Mouse (Mus musculus) testis, postnatal 14 days (tissue): Measurements from ENCODE around the gene Rbm33.
A peak's percentile ranks its signal among the peaks of the same experiment; 100 is the strongest.

ENCODE experiments used
- DNase-seq: peaks from one replicate; pipeline ENCODE4 v3.0.0; 2021; ENCODE audit warnings: low spot score

Gene Rbm33

DNA sequence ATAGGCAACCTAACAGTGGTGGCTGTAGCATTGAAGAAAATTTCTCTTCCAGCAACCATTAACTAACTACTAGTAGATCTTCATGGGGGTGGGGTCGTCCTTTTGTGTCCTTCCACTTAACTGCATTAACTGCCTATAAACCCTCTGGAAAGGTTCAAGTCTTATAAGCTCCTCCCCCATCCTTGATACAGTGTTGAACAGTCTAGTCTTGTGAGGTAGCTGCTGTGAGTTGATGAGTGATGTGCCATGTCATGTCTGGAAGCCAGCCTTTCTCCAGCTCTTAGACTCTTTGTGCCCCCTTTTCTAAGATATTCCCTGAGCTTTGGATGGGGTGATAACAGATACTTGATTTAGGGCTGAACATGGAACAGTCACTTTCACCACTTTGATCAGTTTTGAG is 7.5 kb downstream of the Rbm33 start:
- no peak for DNase-seq

DNA sequence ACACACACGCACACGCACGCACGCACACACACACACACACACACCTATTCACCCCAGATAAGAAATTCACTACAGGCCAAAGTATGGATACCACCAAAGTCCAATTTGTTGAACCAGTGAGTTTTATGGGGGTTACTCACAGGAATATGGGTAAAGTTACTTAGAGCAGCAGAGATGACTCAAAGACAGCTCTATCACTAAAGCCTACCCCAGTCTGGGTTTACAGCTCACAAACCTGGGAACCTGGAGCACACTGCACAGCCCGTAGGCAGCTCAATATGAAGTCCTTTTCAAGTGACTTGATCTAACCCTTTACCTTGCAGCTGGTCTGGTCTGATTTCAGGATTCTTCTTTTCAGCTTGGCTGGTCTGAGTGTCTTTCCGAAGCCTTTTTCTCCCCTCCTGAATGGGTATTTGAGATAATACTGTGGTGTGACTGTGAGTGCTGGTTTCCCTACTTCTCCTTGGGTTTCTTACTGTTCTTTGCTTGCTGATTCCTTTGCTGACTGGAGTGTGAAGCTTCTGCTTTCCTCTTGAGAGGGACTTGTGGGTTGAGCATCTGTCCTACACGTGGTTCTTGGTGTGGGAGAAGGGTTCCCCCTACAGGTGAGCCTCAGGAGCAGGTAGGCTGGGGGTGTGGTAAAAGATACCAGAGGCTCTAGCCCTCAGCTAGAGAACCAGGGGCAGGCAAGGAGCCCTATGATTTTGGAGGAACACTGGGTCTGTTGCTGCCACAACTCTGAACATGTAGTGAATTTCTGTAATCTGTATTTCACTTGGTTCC is 12.3 kb downstream of the Rbm33 start:
- no peak for DNase-seq

DNA sequence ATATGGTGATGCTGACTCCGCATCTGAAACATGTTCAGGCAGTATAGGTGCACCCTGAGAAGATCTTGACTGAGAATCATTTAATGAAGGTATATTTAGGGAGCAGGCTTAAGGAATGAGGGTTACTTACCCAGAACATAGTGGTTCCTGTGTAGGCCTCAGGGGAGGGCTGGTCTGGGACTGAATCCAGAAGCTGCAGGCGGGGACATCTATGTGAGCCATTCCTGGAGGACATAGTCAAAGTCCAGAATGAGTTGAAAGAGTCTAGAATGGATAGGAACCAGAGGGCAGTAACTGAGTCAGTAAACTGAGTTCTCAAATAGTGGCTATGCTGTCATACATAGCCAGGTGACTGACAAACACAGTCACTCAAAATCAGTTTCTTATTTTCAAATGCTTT is 16.8 kb downstream of the Rbm33 start:
- DNase-seq, result no peak

DNA sequence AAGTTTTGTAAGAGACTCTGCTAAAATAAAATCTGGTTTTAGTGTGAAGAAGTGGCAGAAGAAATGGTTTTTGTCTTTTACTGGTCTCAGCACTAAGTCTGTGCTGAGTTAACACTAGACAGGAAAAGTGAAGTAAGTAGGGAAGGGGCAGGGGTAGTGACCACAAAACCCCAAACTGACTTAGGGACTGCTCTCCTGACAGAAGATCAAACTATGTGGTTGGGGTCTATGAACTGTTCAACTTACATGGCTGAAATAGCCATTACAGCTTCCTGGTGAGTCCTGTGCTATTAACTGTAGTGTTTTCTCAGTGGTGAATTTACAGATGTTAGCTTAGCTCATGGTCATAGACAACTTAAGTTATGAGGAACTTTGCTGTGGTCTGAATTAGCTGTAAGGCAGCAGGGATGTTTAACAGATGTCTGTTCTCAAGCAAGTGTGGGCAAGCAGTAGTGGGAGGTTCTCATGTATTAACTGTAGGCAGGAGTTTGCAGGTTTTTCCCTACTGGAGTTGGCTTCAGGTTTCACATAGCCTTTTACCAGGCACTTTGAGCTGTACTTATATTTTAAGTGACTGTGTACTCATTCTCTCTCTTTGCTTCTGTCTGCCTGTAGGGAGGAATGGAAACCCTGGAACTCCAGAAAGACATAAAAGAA is 35.1 kb downstream of the Rbm33 start:
- DNase-seq, result no peak

DNA sequence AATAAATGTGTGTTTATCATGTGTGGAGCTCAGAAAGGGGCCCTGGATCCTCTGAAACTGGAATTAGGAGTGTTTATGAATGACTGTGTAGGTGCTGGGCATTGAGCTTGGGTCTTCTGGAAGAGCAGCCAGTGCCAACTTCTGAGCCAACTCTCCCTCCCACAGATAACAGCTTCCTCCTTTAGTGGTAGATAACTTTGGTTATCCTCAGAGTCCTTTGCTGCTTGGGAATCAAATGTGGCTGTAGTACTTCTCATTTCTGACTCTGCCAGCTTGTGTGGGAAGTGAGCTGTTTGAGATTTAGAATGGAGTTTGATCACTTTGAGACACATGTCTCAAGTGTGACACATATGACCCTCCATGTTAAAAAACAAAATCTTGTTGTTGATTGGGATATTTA is 38.7 kb downstream of the Rbm33 start:
- no peak for DNase-seq

DNA sequence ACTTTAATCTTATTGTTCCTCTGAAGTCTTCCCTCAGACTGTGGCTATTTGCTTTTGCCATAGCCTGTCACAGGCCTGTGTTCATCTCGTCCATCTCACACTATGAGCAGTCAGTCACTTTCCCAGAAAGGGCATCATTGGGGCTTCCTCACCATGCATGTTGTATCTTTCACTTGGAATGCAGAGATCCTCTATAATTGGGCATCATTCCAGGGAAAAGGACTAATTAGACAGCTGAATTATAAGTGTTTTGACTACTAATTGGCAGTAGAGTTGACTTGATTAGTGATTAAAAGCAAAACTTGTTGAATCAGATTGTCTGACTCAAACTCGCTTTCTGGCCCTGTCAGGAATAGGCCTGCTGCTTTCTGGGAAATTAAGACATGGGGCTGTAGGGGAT is 43.8 kb downstream of the Rbm33 start:
- DNase-seq, result no peak

DNA sequence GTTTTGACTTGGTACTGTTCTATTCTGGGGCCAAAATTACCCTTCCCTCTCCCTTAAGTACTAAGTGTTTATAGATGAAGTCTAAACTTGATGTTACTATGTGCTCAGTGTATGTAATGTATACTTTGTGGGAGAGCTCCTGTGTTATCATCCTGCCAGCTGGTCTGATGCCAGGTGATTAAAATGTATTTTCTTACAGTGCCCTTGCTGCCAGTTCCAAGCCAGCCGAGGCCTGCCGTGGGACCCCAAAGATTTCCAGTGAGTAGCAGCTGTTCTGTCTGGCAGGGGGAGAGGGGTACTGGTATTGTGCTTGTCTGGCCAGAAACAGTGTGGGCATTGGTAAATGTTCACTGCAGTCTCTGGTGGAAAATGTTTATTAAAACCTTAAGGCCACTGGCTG is 51.1 kb downstream of the Rbm33 start:
- DNase-seq, result no peak

DNA sequence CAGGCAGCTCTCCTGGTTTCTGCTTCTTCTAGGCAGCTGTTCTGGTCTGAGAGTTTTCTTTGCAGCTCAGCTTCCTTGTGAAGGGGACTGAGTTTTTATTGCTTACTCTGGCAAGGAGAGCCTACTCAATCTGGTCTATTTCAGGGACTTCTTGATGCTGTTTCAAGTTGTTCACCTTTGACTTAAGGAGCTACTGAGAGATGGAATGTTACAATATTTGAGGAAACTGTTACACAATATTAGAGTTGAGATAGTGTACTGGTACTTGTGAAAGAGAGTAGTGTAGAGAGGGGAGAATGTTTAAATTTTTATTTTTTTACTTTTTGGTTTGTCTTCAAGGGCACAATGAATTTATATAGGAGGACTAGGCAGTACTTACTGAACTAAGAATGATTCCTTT is 53.9 kb downstream of the Rbm33 start:
- DNase-seq, result no peak

DNA sequence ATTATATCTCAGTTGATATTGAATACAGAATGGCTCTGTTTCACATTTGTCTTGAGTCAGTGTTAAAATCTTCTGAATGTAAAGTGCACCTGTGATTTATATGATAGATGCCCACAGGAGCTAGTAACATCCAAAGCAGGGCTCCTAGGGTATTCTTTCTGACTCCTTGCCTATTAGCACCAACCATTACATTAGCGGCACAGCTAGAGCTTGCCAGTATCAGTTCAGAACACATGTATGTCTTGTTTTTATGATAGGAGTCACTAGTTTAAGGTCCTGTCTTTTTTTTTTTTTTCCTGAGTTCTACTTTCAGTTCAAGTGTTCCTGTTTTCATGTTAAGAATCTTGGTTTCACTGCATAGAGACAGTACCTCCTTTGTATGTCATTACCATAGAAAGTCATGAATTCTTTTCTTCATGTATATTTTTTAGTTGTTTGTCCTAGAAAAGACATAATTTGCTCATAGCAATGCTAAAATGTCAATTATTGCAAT is 55.3 kb downstream of the Rbm33 start:
- no peak for DNase-seq

DNA sequence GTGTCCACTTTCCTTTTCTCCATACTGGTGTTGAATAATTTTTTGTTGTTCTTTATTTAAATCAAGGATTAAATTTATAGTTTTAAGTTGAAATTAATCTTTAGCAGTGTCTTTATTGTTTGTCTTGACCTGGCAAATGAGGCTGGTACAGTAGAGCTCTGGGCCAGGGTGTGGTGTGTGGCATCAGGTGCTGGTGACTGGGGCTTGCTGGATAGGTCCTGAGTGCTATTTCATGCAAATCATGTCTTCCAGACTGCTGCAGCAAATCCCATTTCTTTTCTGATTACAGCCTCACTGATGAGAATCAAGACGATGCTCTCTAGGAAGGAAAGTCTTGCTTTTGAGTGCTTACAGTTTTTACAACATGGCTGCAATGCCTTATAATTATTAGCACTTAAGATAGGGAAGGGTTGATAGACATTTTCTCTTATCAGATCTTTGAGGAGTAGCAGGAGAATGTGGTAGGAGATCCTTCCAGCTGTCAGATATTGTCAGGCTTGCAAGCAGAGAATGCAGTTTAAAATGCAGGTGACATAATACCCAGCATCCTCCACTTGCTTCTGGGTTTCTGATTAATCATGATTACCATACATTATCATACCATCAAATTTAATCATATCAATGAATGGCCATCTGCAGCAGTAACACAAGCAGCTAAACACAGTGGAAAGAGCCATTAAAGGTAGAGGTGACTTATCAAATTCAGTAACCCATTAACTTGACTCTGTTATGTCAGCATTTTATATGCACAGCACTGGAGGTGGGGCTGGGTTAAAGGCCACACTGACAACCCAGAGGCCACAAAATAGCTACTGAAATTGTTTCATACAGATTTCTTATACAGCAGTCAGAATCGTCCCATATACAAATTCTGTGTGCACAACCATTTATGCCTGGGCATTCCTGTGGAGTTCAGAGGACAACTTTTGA is 56.8 kb downstream of the Rbm33 start:
- no peak for DNase-seq

DNA sequence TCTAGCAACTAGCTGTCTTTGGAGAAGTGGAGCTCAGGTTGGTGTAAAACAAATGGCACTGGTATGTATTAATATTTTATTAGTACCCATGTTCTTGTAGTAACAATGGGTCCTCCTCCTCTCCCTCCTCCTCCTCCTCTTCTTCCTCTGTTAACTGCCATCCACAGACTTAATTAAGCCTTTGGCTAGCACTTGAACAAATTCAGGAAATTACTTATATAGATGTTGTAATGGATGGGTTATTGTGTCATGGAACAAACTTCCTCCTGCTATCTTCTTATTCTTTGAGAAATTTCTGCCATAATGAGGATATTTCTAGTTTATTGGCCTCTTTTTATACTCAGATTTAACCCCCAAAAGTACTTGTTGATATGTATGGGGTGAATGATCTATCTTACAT is 60.4 kb downstream of the Rbm33 start:
- no peak for DNase-seq

DNA sequence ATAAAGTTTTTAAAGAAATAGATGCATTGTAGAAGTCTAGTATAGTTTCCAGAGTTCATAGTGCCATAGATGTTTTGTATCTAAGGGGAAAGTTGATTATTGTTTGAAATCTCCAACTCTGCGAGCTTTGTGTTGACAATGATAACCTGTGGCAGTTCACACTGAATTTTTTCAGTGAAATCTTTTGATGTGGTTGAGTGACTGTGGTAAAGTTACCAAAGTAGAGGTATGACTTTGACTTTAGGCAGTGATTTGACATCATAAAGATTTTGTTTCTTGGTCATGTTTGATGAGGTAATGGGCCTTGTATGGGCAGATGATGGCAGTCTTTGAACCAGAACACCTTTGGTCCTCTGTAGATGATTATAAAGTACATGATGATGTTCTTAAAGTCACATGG is 65.4 kb downstream of the Rbm33 start:
- no peak for DNase-seq

DNA sequence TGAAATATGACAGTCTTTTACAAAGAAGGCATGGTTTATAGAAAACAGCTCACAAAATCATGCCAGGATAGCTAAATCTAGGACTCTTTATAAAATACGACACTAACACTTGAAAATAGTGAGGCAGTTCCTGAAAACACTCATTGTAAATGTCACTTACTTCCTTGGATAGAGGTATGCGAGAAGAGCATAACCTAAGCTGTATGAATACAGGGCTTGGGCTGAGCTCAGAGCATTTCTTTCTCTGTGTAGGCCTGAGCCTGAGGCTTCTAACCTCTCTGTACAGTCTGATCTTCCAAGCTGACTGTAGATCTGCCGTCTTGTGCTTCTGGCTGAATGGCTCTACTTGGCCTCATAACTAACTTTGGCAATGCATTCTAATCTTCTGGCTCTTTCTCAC is 69.9 kb downstream of the Rbm33 start:
- no peak for DNase-seq

DNA sequence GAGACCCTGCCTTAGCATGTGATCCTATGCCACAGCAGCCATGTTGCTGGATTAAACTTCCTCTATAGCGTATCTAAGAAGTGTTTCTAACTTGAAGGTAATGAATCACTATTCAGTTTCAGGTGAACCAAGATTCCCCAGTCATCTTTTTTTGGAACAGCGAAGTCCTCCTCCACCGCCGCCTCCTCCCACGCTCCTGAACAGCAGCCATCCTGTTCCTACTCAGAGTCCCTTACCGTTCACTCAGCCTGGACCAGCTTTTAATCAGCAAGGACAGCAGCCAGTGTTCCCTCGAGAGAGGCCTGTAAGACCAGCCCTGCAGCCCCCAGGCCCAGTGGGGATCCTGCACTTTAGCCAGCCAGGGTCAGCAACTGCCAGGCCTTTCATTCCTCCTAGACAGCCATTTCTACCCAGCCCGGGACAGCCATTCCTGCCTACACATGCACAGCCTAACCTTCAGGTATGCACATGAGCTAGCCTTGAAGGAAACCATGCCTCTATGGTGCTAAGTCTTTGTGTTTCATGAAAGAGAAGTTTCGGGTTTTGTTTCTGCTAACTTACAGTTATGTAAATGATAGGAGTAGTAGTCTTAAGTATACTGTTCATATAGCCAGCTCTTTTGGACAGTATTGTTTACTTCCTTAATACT is 70.7 kb downstream of the Rbm33 start:
- peak; percentile 53 for DNase-seq

DNA sequence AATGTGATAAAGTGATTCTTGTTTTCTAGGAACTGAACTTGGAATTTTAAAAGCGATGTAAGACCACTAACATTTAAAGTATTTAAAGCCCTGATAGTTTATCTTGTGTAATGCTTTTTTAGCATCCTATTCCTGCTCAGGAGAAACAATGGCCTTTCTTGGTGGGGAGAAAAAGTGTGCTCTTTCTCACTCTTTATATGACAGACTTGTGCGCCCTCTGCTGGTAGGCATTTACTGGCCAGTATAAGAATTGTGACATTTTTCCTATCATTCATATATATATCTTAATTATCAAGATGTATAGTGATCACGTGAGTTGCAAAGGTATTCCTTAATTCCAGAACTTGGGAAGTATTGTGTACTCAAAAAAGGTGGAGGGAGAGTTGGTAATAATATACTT is 71.3 kb downstream of the Rbm33 start:
- DNase-seq, result no peak

DNA sequence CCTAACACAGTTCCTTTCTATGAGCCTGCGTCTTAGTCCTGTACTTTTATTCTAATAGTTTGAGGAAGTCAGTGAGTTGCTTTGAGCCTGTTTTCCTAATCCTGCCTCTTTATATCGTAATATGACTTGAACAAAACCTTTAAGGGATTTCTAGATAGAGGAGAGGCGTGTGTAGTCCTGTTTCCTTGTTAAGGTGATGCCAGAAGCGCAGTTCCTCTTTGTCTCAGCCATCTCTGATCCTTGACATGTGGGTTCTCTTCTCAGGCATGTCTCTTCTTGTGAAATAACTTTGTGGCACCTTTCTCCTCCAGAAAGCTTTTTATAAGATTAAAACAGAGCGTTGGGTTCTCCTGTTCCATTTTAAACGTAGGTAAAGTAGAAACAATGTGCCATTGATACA is 73.3 kb downstream of the Rbm33 start:
- DNase-seq, result no peak

DNA sequence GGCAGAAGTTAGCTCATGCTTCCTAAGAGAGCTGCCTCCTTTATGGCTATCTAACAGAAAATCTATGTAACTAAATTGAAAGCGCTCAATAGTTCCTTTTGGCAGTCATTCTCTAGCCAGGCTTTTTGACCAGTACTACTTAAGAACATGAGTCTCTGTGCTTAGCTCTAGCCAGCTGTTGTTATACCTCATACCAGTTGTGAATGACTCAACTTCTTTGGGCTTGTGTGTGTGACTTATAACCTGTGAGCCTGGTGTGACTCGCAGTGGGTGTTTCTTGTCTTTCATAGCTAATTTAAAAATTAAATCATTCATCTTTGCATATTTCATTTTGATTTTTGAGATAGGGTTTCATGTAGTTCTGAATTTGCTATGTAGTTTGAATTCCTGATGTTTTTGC is 80.4 kb downstream of the Rbm33 start:
- no peak for DNase-seq

DNA sequence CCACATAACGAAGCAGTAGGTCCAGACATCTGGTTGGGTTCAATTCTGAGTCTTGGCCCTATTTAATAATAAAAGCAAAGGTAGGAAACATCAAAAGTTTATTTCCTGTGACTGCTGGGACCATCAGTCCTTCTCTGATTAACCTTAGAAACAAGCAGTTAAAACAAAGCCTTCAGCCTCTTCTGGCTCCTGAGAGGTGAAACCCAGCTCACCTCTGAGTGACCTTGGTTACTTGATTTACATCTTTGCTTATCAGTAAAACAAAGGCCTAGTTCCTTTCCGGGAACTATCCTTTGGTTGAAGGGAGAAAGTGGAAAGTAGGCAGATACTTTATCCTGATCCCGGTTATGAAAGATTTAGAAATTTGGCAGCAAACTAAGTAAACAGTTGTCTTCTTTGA is 81.8 kb downstream of the Rbm33 start:
- no peak for DNase-seq

DNA sequence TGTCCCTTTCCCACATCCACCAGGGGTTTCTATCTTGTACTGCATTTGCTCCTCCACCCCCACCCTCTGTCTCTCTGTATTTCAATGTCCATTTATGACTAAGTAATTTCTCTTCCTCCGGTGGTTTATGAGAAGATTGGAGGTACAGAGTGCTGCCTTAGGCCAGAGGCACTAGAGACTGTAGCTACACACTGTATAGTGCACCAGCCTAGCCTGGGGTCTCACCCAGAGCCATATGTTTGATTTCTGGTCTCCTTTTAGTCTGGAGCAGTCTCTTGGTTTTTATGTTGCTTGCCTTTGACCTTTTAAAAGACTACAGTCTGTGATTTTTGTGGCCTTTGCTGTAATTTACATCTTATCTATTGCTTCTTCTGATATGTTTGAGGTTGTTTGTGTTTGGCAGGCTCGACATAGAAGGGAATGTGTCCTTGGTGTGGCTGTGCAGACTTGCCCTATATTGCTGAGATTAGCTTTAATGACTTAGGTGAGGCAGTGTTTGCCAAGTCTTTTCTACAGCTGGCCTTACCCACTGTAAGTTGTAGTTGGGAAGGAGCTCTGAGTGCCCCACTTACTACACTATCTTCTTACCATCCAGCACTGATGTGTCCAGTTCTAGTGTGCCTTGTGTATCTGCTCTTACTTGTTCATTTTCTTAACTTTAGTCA is 82.7 kb downstream of the Rbm33 start:
- DNase-seq, result no peak

DNA sequence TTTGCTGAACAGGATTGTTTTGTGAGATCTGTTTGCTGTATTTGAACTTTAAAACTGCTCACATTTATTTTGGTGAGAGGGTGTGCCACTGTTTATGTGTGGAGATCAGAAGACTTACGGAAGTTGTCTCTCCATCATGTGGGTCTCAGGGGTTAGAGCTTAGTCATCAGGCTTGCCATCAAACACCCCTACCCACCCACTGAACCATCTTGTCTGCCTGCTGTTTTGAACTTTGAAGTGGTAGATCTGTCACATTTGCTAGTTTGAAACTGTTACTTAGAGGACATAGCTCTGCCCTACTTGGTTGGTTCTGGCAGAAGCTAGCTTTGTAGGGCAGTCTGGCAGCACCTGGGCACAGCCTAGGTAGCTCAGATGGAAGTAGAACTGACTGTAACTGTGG is 85.8 kb downstream of the Rbm33 start:
- no peak for DNase-seq

DNA sequence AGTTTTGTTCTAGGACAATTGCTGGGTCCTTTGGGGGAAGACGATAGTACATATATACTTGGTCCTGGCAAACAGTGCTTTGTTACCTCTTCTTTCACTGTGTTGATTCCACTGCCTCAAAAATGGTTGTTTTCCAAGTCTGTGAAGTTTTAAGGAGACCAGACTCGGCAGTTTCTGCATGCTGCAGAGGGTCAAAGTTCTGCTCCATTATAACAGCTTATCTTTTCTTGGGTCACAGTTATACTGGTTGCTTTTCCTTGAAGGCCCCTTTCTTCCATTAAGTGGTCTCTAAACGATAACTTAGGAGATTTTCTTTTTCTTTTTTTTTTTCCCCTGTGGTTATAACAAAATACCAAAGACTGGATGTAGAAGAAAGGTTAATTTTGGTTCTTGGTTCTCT is 89.7 kb downstream of the Rbm33 start:
- no peak for DNase-seq
